Mouse (Mus musculus) myocyte (in vitro differentiated cells): ENCODE measurements around the gene Tmc8. TPM values are rescaled to one million over a fixed set of nuclear protein-coding genes. Genes with fewer than 3 reads are reported as not detected.

Experiments
- H3K27me3 ChIP-seq: one replicate; pipeline ENCODE4 v1.6.1; 2011; ENCODE audit not compliant: control insufficient read depth, insufficient read depth, insufficient read length
- H3K36me3 ChIP-seq: one replicate; pipeline ENCODE4 v1.6.1; 2011; ENCODE audit not compliant: control insufficient read depth, insufficient read depth
- H3K4me2 ChIP-seq: one replicate; pipeline ENCODE4 v1.6.1; 2011; ENCODE audit warnings: low read depth, control low read depth
- H3K4me3 ChIP-seq: one replicate; pipeline ENCODE4 v1.5.1; 2011; ENCODE audit warnings: mild to moderate bottlenecking, control low read depth, moderate library complexity
- H3K79me2 ChIP-seq: one replicate; pipeline ENCODE4 v1.6.1; 2011; ENCODE audit not compliant: control insufficient read depth, insufficient read depth
- H3ac ChIP-seq: one replicate; pipeline ENCODE4 v1.6.1; 2011; ENCODE audit not compliant: control insufficient read depth, insufficient read length
- CEBPB ChIP-seq: IDR thresholded peaks from 2 replicates; pipeline ENCODE4 v1.6.1; 2011; ENCODE audit warnings: mild to moderate bottlenecking, moderate library complexity; ENCODE audit not compliant: poor library complexity, insufficient read depth, severe bottlenecking
- E2F4 ChIP-seq: IDR thresholded peaks from one replicate; pipeline ENCODE4 v1.6.1; 2011; ENCODE audit warnings: mild to moderate bottlenecking, control low read depth, moderate library complexity; ENCODE audit not compliant: insufficient read depth
- MAX ChIP-seq: IDR thresholded peaks from one replicate; pipeline ENCODE4 v1.6.1; 2011; ENCODE audit warnings: low read depth, mild to moderate bottlenecking, control low read depth
- MYOD1 ChIP-seq, 3 experiments: IDR thresholded peaks; one replicate each; pipeline ENCODE4 v1.6.1; 2011; ENCODE audit warnings: control low read depth in 2 of 3, low read depth in 2 of 3, mild to moderate bottlenecking in 2 of 3, moderate library complexity in 1 of 3; ENCODE audit not compliant: insufficient read length in 2 of 3, control insufficient read depth in 1 of 3
- MYOG ChIP-seq, 3 experiments: IDR thresholded peaks; one replicate each; pipeline ENCODE4 v1.6.1; 2011; ENCODE audit warnings: control low read depth in 2 of 3, low read depth in 2 of 3, mild to moderate bottlenecking in 2 of 3; ENCODE audit not compliant: insufficient read length in 2 of 3, control insufficient read depth in 1 of 3, insufficient read depth in 1 of 3
- POLR2A ChIP-seq: IDR thresholded peaks from one replicate; pipeline ENCODE4 v1.6.1; 2011; ENCODE audit warnings: low read depth, mild to moderate bottlenecking, control low read depth, moderate library complexity; ENCODE audit not compliant: insufficient read length
- POLR2AphosphoS2 ChIP-seq: IDR thresholded peaks from one replicate; pipeline ENCODE4 v1.6.1; 2011; ENCODE audit warnings: low read depth, control low read depth; ENCODE audit not compliant: insufficient read length
- REST ChIP-seq: IDR thresholded peaks from one replicate; pipeline ENCODE4 v1.6.1; 2011; ENCODE audit warnings: mild to moderate bottlenecking, control low read depth, moderate library complexity; ENCODE audit not compliant: insufficient read depth, insufficient read length
- SRF ChIP-seq: IDR thresholded peaks from one replicate; pipeline ENCODE4 v1.6.1; 2011; ENCODE audit warnings: low read depth; ENCODE audit not compliant: control insufficient read depth, insufficient read length
- TCF12 ChIP-seq: IDR thresholded peaks from one replicate; pipeline ENCODE4 v1.6.1; 2011; ENCODE audit warnings: mild to moderate bottlenecking, control low read depth; ENCODE audit not compliant: poor library complexity, insufficient read depth, severe bottlenecking
- TCF3 ChIP-seq: IDR thresholded peaks from one replicate; pipeline ENCODE4 v1.6.1; 2011; ENCODE audit warnings: low read depth, control low read depth; ENCODE audit not compliant: insufficient read length
- USF1 ChIP-seq: IDR thresholded peaks from one replicate; pipeline ENCODE4 v1.6.1; 2011; ENCODE audit warnings: low read depth, mild to moderate bottlenecking, control low read depth, moderate library complexity
- polyA plus RNA-seq: library from polyadenylated mRNA; unstranded; fragments of >200 nt; fragmentation: generic; extraction: Trizol; gene quantifications from one replicate; pipeline ENCODE4 v1.2.1, GENCODE M21; 2012; ENCODE audit warnings: missing spikeins

Tmc8 gene
- polyA plus RNA-seq, 1 experiment = 0.19 TPM

GRCm38 (mm10) chr11:117742243-117742642 is 39.6 kb upstream of the Tmc8 start:
- peaks cover 32% of the 10 kb centered on the region for H3K36me3 ChIP-seq
- no peaks in the 10 kb centered on the region for H3K27me3 ChIP-seq
- H3K4me3 ChIP-seq = no peak overlapping the region
- no peaks in the 10 kb centered on the region for H3K79me2 ChIP-seq
- no peak overlapping the region for H3K4me2 ChIP-seq
- TF ChIP-seq SRF (no peak), E2F4 (no peak), POLR2AphosphoS2 (no peak), POLR2A (no peak), MYOD1 (IDR thresholded peaks at IDR 0.05; ENCODE audit: control insufficient read depth in 1 of 3, insufficient read length in 2 of 3, low read depth in 2 of 3) (no peak), TCF3 (no peak), USF1 (no peak), REST (no peak), MYOG (IDR thresholded peaks at IDR 0.05; ENCODE audit: control insufficient read depth in 1 of 3, insufficient read depth in 1 of 3, insufficient read length in 2 of 3, low read depth in 2 of 3) (no peak), MAX (no peak), TCF12 (no peak), CEBPB (no peak)
- no peak overlapping the region for H3ac ChIP-seq

GRCm38 (mm10) chr11:117742715-117743114 is 39.2 kb upstream of the Tmc8 start:
- Histone ChIP-seq H3K36me3 (peaks cover 34% of the 10 kb centered on the region), H3K27me3 (no peaks in the 10 kb centered on the region), H3K4me2 (no peak overlapping the region), H3K4me3 (no peak overlapping the region), H3ac (no peak overlapping the region), H3K79me2 (no peaks in the 10 kb centered on the region)
- peak in 2 of 3 experiments; percentile 37 to 53 for TF ChIP-seq MYOG (IDR thresholded peaks at IDR 0.05; ENCODE audit: control insufficient read depth in 1 of 3, insufficient read depth in 1 of 3, insufficient read length in 2 of 3, low read depth in 2 of 3)
- TF ChIP-seq POLR2AphosphoS2 = no peak
- TF ChIP-seq MYOD1 (IDR thresholded peaks at IDR 0.05; ENCODE audit: control insufficient read depth in 1 of 3, insufficient read length in 2 of 3, low read depth in 2 of 3) = peak in 2 of 3 experiments; percentile 44 to 74

GRCm38 (mm10) chr11:117743454-117744030 is 38.3 kb upstream of the Tmc8 start:
- no peaks in the 10 kb centered on the region for H3K27me3 ChIP-seq
- H3K79me2 ChIP-seq = no peaks in the 10 kb centered on the region
- H3K36me3 ChIP-seq = peaks cover 33% of the 10 kb centered on the region
- TF ChIP-seq CEBPB (no peak), POLR2A (no peak), POLR2AphosphoS2 (no peak), SRF (no peak), TCF3 (no peak), MAX (no peak), E2F4 (no peak), USF1 (no peak), TCF12 (no peak), REST (no peak), MYOG (IDR thresholded peaks at IDR 0.05; ENCODE audit: control insufficient read depth in 1 of 3, insufficient read depth in 1 of 3, insufficient read length in 2 of 3, low read depth in 2 of 3) (no peak), MYOD1 (IDR thresholded peaks at IDR 0.05; ENCODE audit: control insufficient read depth in 1 of 3, insufficient read length in 2 of 3, low read depth in 2 of 3) (no peak)
- no peak overlapping the region for H3K4me2 ChIP-seq
- no peak overlapping the region for H3ac ChIP-seq
- no peak overlapping the region for H3K4me3 ChIP-seq

GRCm38 (mm10) chr11:117748628-117749027 is 33.2 kb upstream of the Tmc8 start:
- TF ChIP-seq TCF12 = no peak
- no peak for TF ChIP-seq MAX
- TF ChIP-seq POLR2AphosphoS2 = no peak
- TF ChIP-seq POLR2A = no peak
- TF ChIP-seq E2F4 = no peak
- no peak for TF ChIP-seq CEBPB
- no peak for TF ChIP-seq USF1
- no peak for TF ChIP-seq REST
- TF ChIP-seq MYOG (IDR thresholded peaks at IDR 0.05; ENCODE audit: control insufficient read depth in 1 of 3, insufficient read depth in 1 of 3, insufficient read length in 2 of 3, low read depth in 2 of 3) = peak; percentile 18 to 81 (median 57)
- TF ChIP-seq TCF3 = no peak
- no peak for TF ChIP-seq SRF
- TF ChIP-seq MYOD1 (IDR thresholded peaks at IDR 0.05; ENCODE audit: control insufficient read depth in 1 of 3, insufficient read length in 2 of 3, low read depth in 2 of 3) = peak in 2 of 3 experiments; percentile 69 to 71
- no peak overlapping the region for H3K4me2 ChIP-seq
- no peak overlapping the region for H3K4me3 ChIP-seq
- no peaks in the 10 kb centered on the region for H3K79me2 ChIP-seq
- H3K36me3 ChIP-seq = peaks cover 33% of the 10 kb centered on the region
- H3ac ChIP-seq = no peak overlapping the region
- H3K27me3 ChIP-seq = no peaks in the 10 kb centered on the region

- H3K79me2 ChIP-seq = no peaks in the 10 kb centered on the region
- TF ChIP-seq MYOG (IDR thresholded peaks at IDR 0.05; ENCODE audit: control insufficient read depth in 1 of 3, insufficient read depth in 1 of 3, insufficient read length in 2 of 3, low read depth in 2 of 3) = peak in 2 of 3 experiments; percentile 64 to 73
- peak in 2 of 3 experiments; percentile 52 to 93 for TF ChIP-seq MYOD1 (IDR thresholded peaks at IDR 0.05; ENCODE audit: control insufficient read depth in 1 of 3, insufficient read length in 2 of 3, low read depth in 2 of 3)
- no peak for TF ChIP-seq TCF12
- H3ac ChIP-seq = no peak overlapping the region
- no peak overlapping the region for H3K4me2 ChIP-seq
- no peak overlapping the region for H3K4me3 ChIP-seq
- no peaks in the 10 kb centered on the region for H3K27me3 ChIP-seq
- H3K36me3 ChIP-seq = peaks cover 33% of the 10 kb centered on the region
Observed at GRCm38 (mm10) chr11:117749414-117749813, 32.5 kb upstream of the Tmc8 start.
